Mouse (Mus musculus) forebrain, postnatal 0 days (tissue): ENCODE data around the gene Hhat. TPM values are rescaled to one million over a fixed set of nuclear protein-coding genes. Genes with fewer than 3 reads are reported as not detected.

Experiments
- ATAC-seq: fragments of 200-750 bp; cut with Nextera tagmentation; 2 replicates; pipeline ENCODE4 v1.8.0; 2017; ENCODE audit warnings: mild to moderate bottlenecking, moderate library complexity
- DNase-seq: peaks from one replicate; pipeline ENCODE4 v3.0.0-alpha.2; 2015
- H3K27ac ChIP-seq: fragments of 300-500 bp; sonication (generic); 2 replicates; pipeline ENCODE4 v1.5.1; 2014; ENCODE audit warnings: low read depth, mild to moderate bottlenecking, antibody characterized with exemption, low read length, moderate library complexity, mixed read lengths
- H3K27me3 ChIP-seq: fragments of 300-500 bp; sonication (generic); 2 replicates; pipeline ENCODE4 v1.6.1; 2014; ENCODE audit warnings: mild to moderate bottlenecking, low read length, mixed read lengths; ENCODE audit not compliant: insufficient read depth
- H3K36me3 ChIP-seq: fragments of 300-500 bp; sonication (generic); 2 replicates; pipeline ENCODE4 v1.6.1; 2014; ENCODE audit warnings: mild to moderate bottlenecking, moderate library complexity; ENCODE audit not compliant: insufficient read depth
- H3K4me1 ChIP-seq: fragments of 300-500 bp; sonication (generic); 2 replicates; pipeline ENCODE4 v1.6.1; 2014; ENCODE audit warnings: antibody characterized with exemption; ENCODE audit not compliant: insufficient read depth
- H3K4me2 ChIP-seq: fragments of 300-500 bp; sonication (generic); 2 replicates; pipeline ENCODE4 v1.6.1; 2014; ENCODE audit warnings: low read depth, mild to moderate bottlenecking, moderate library complexity
- H3K4me3 ChIP-seq: fragments of 300-500 bp; sonication (generic); 2 replicates; pipeline ENCODE4 v1.5.1; 2014; ENCODE audit warnings: low read depth, low read length, mixed read lengths
- H3K9ac ChIP-seq: fragments of 300-500 bp; sonication (generic); 2 replicates; pipeline ENCODE4 v1.6.1; 2014; ENCODE audit warnings: mild to moderate bottlenecking
- H3K9me3 ChIP-seq: fragments of 300-500 bp; sonication (generic); 2 replicates; pipeline ENCODE4 v1.6.1; 2016; ENCODE audit warnings: low read length
- CTCF ChIP-seq: sonication (generic); IDR thresholded peaks from 2 replicates; pipeline ENCODE4 v1.5.1; 2016; ENCODE audit warnings: antibody characterized with exemption, control low read depth, low read depth
- WGBS: fragments of 180-500 bp; shearing (Covaris S2); extraction: QIAGEN DNeasy Blood & Tissue Kit; methylation state at CpG from one replicate; pipeline ENCODE4 v1.1.7; 2014; 5-methylcytosine and 5-hydroxymethylcytosine counted together
- polyA plus RNA-seq: library from polyadenylated mRNA; unstranded; fragments of >200 nt; fragmentation: Nextera tagmentation; extraction: Ambion mirVana; gene quantifications from 2 replicates; pipeline ENCODE4 v1.2.1, GENCODE M21; 2015
- total RNA-seq: library from RNA; depleted of rRNA; stranded (reverse); fragments of >200 nt; gene quantifications from 2 replicates; pipeline ENCODE4 v1.2.3, GENCODE M21; 2014

The Hhat gene
- total and polyA plus RNA-seq, 2 experiments from 2014 or later, result 1.8 to 2.6 TPM

DNA sequence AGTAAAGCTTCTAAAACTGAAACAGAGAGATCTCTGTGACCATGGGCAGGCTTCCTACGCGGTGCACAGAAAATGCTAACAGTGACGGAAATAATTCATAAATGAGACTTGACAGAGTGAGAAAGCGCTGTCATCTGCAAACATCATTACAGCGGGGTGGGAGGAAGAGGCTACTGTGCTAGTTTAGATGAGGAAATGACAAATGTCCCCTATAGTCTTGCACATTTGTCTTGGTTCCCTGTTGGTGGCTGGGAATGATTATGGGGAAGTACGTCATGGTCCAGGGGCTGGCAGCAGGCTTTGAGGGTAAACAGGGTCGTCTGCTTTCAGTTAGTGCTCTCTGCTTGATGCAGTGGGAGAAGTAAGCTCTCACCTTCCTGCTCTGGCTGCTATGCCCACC lies 233.9 kb downstream of the Hhat start:
- no peaks in the 10 kb centered on the region for H3K36me3 ChIP-seq
- DNase-seq (no peak), ATAC-seq (no peak)
- no peaks in the 10 kb centered on the region for H3K27me3 ChIP-seq
- H3K4me3 ChIP-seq, result no peak overlapping the region
- no peak for TF ChIP-seq CTCF
- WGBS, result 83% methylated on average over 7 of the region's 7 CpGs
- H3K9me3 ChIP-seq, result no peaks in the 10 kb centered on the region
- no peaks in the 10 kb centered on the region for H3K4me1 ChIP-seq
- H3K4me2 ChIP-seq, result no peak overlapping the region
- H3K27ac ChIP-seq, result no peak overlapping the region
- no peak overlapping the region for H3K9ac ChIP-seq

DNA sequence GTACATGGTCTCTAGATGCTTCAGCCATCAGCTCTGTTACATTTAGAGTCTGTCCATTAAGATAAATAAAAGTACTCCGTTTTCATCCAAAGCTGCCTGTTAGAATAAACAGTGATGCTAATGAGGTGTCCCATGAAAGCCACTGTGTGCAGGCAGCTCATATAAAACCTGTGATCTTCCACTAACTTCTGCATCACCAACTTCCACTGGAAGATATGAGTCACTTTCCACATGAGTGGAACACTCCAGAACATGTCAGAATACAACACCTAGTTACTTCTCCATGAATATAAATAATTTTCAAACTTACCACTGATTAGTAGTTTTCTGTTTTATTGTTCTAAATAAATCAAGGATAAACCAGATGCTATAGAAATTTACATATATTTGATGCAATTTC lies 234.6 kb downstream of the Hhat start:
- H3K27ac ChIP-seq, result no peak overlapping the region
- H3K36me3 ChIP-seq, result no peaks in the 10 kb centered on the region
- no peak for TF ChIP-seq CTCF
- no peak overlapping the region for H3K4me2 ChIP-seq
- H3K27me3 ChIP-seq, result no peaks in the 10 kb centered on the region
- no peak overlapping the region for H3K4me3 ChIP-seq
- no peak overlapping the region for H3K9ac ChIP-seq
- 75% methylated on average over 1 of the region's 1 CpGs for WGBS
- H3K4me1 ChIP-seq, result no peaks in the 10 kb centered on the region
- DNase-seq (no peak), ATAC-seq (no peak)
- no peaks in the 10 kb centered on the region for H3K9me3 ChIP-seq

DNA sequence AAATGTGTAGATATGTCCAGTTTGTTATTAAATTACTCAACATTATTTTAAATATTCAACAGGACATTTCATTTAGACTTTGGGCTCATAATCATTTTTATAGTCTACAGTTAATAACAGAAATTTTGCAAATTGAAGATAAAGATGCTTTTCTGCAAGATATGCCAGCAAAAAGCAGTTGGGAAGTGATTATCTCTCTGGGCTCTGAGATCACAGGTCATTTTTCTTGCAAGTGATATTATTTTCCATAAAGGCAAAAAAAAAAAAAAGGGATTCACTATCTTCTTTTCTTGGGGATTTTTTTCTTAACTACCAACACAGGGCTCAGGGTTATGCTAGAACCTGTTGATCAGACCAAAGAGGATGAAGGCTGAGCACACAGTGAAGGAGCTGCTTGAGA lies 238.0 kb downstream of the Hhat start:
- no peak for DNase-seq
- Histone ChIP-seq H3K27me3 (no peaks in the 10 kb centered on the region), H3K4me2 (no peak overlapping the region), H3K4me3 (no peak overlapping the region), H3K9me3 (no peaks in the 10 kb centered on the region), H3K4me1 (no peaks in the 10 kb centered on the region), H3K27ac (no peak overlapping the region), H3K36me3 (no peaks in the 10 kb centered on the region), H3K9ac (no peak overlapping the region)
- no peak for TF ChIP-seq CTCF
- ATAC-seq, result no peak

GRCm38 (mm10) chr1:192532212-192532611 lies 238.8 kb downstream of the Hhat start:
- Histone ChIP-seq H3K4me2 (no peak overlapping the region), H3K4me1 (no peaks in the 10 kb centered on the region), H3K9ac (no peak overlapping the region), H3K4me3 (no peak overlapping the region), H3K9me3 (no peaks in the 10 kb centered on the region), H3K36me3 (no peaks in the 10 kb centered on the region), H3K27ac (no peak overlapping the region), H3K27me3 (no peaks in the 10 kb centered on the region)
- ATAC-seq, result no peak
- no peak for DNase-seq
- TF ChIP-seq CTCF, result no peak
- 73% methylated on average over 2 of the region's 2 CpGs for WGBS

GRCm38 (mm10) chr1:192531490-192532146 lies 239.4 kb downstream of the Hhat start:
- no peak overlapping the region for H3K27ac ChIP-seq
- no peaks in the 10 kb centered on the region for H3K36me3 ChIP-seq
- WGBS, result 67% methylated on average over 2 of the region's 2 CpGs
- no peaks in the 10 kb centered on the region for H3K4me1 ChIP-seq
- no peak overlapping the region for H3K4me3 ChIP-seq
- H3K27me3 ChIP-seq, result no peaks in the 10 kb centered on the region
- H3K4me2 ChIP-seq, result no peak overlapping the region
- no peak overlapping the region for H3K9ac ChIP-seq
- TF ChIP-seq CTCF, result no peak
- no peaks in the 10 kb centered on the region for H3K9me3 ChIP-seq
- no peak for DNase-seq
- no peak for ATAC-seq

DNA sequence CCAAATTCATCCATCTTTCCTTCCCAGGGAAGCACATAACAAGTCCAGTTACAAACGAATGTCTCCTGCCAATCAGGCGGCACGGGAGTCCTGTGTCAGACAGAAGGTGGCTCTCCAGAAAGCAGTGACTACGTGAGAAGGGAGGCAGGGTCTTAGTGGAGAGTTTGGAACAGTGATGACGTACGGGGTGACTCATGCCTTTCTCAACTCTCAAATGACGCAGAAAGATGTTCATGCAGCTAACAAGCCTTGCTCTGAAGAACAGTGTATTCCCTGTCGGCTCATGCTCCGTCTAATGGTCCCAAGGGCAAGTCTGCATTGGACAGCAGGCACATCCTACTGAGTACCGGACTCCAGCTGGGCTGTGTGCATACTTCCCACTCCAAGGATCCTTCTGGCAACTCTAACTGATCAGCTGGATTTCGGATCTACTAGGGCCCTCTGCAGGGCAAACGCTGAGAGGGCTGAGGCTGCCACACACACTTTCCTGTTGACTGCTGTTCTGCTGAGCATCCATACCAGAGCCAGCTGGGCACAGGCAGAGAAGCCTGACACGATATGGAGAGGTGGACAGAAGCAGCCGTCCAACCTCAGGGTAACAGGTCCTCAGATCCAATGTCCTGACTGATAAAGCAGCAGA lies 245.2 kb downstream of the Hhat start:
- no peak for DNase-seq
- H3K4me2 ChIP-seq, result no peak overlapping the region
- no peak overlapping the region for H3K9ac ChIP-seq
- H3K27me3 ChIP-seq, result no peaks in the 10 kb centered on the region
- TF ChIP-seq CTCF, result peak; percentile 19; the same call in 1 of the 2 replicates
- H3K4me3 ChIP-seq, result no peak overlapping the region
- no peaks in the 10 kb centered on the region for H3K36me3 ChIP-seq
- no peak overlapping the region for H3K27ac ChIP-seq
- ATAC-seq, result no peak
- no peaks in the 10 kb centered on the region for H3K9me3 ChIP-seq
- no peaks in the 10 kb centered on the region for H3K4me1 ChIP-seq
- WGBS, result 71% methylated on average over 14 of the region's 14 CpGs

- 37% methylated on average over 12 of the region's 12 CpGs for WGBS
- Histone ChIP-seq H3K9ac (no peak overlapping the region), H3K27me3 (no peaks in the 10 kb centered on the region), H3K4me2 (no peak overlapping the region), H3K27ac (no peak overlapping the region), H3K4me1 (no peaks in the 10 kb centered on the region), H3K9me3 (no peaks in the 10 kb centered on the region), H3K36me3 (no peaks in the 10 kb centered on the region), H3K4me3 (no peak overlapping the region)
- no peak for TF ChIP-seq CTCF
- DNase-seq (no peak), ATAC-seq (no peak; the same call in 1 of the 2 replicates)
These were observed 248.4 kb downstream of the Hhat start for GRCm38 (mm10) chr1:192522376-192523178.
